Comparison of ENCODE assay signal across 20 mouse cellular contexts in the genomic region with DNA sequence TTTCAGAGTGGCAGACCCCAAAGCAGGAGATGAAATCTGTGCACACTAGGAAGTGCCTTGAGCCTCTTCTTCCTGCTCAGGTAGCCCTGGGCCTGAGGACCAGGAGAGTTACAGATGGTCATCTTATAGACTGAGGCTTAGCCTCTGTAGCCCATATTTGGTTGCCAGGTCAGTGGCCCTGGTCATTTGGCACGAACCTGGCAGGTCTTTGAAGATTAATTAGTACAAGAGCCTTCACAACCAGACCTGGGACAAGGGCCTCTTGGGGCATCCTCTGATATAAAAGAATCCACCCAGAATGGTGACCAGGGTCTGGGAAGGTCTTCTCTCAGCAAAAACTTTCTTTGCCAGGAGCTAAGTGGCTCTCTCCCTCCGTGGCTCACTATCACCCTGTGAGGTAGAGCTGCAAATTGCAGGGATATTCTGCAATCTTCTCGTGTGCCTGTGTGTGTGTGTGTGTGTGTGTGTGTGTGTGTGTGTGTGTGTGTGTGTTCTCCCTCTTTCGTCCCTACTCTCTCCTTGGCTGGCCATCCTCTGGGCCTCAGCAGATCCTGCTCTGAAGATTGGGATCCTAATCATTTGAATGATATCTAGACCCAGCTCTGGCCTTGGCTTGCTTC. TPM values are rescaled to one million over a fixed set of nuclear protein-coding genes. Genes with fewer than 3 reads are reported as not detected.
DNase-seq lines count a peak whose midpoint lies in the region; ATAC-seq and TF ChIP-seq lines count a peak whose summit lies in the region.
"Had no signal": no experiment of that assay in that cellular context is flagged by ENCODE, and none has a peak within 500 bp of the region (broad histone marks: within the 10 kb centered on the region; RNA-seq: fewer than 3 reads in every experiment).

No protein-coding gene starts in this region.

- H3K27ac ChIP-seq in gastrocnemius, adult 2 months, result no peak overlapping the region
- H3K27ac ChIP-seq in layer of hippocampus, adult 2 months, result no peak overlapping the region
- peak overlapping the region; percentile 25 for H3K27ac ChIP-seq in stomach, embryonic 16.5 days (ENCODE audit: low read length)
- H3K27ac ChIP-seq: embryonic facial prominence, embryonic 13.5 days; heart, embryonic 15.5 days; left cerebral cortex, adult 2 months; limb, embryonic 10.5 days; midbrain, embryonic 10.5 days had no signal

- H3K9ac ChIP-seq in stomach, embryonic 16.5 days (ENCODE audit: low read length), result no peak overlapping the region
- H3K9ac ChIP-seq: embryonic facial prominence, embryonic 13.5 days; heart, embryonic 15.5 days had no signal

- H3K9me3 ChIP-seq in stomach, embryonic 16.5 days (replicated peaks; ENCODE audit: control insufficient read depth, low read length), result no peaks in the 10 kb centered on the region
- H3K9me3 ChIP-seq: embryonic facial prominence, embryonic 13.5 days; heart, embryonic 15.5 days; limb, embryonic 10.5 days; midbrain, embryonic 10.5 days had no signal

- H3K27me3 ChIP-seq in stomach, embryonic 16.5 days (ENCODE audit: control insufficient read depth, insufficient read depth, low read length), result no peaks in the 10 kb centered on the region
- H3K27me3 ChIP-seq: CH12.LX; embryonic facial prominence, embryonic 13.5 days; heart, embryonic 15.5 days had no signal

- no peak overlapping the region for H3K4me3 ChIP-seq in gastrocnemius, adult 2 months
- no peak overlapping the region for H3K4me3 ChIP-seq in layer of hippocampus, adult 2 months
- no peak overlapping the region for H3K4me3 ChIP-seq in stomach, embryonic 16.5 days (replicated peaks; ENCODE audit: low read length)
- H3K4me3 ChIP-seq: embryonic facial prominence, embryonic 13.5 days; heart, embryonic 15.5 days; left cerebral cortex, adult 2 months; limb, embryonic 10.5 days; midbrain, embryonic 10.5 days had no signal

- no peak for ATAC-seq in stomach, embryonic 16.5 days (ENCODE audit: insufficient read depth, low FRiP score)
- ATAC-seq: forebrain, embryonic 14.5 days; inflammation-experienced regulatory T-cells, adult 6 months had no signal

- intact Hi-C loops in gastrocnemius, postnatal 14 days (cut with DNase I; ENCODE audit: low total_unique reads), result no loop called here
- intact Hi-C loops in gastrocnemius, adult 2 months (cut with DNase I), result loop anchor here (5.0 kb wide), 1 partner anchor 52 kb away; a partner anchor contains a TSS
- intact Hi-C loops in left cerebral cortex, postnatal 25 days (cut with DNase I), result no loop called here

- peak; percentile 3 for DNase-seq in gastrocnemius, postnatal 14 days
- no peak for DNase-seq in gastrocnemius, adult 2 months
- no peak for DNase-seq in layer of hippocampus, adult 2 months (ENCODE audit: low spot score in 2 of 2)
- no peak for DNase-seq in layer of hippocampus, adult 11-12 months (ENCODE audit: low spot score)
- peak; percentile 60 for DNase-seq in testis, postnatal 10 days (ENCODE audit: low spot score)
- DNase-seq in testis, postnatal 14 days (ENCODE audit: low spot score), result no peak
- DNase-seq in left cerebral cortex, postnatal 25 days (ENCODE audit: low spot score in 2 of 2), result no peak
- DNase-seq: adrenal gland, adult 2 months; cerebellum, adult 9-11 months; gastrocnemius, postnatal 25 days; thymus, postnatal 14 days had no signal

- H3K4me2 ChIP-seq in stomach, embryonic 16.5 days (ENCODE audit: low read depth, low read length), result no peak overlapping the region
- H3K4me2 ChIP-seq: embryonic facial prominence, embryonic 13.5 days; heart, embryonic 15.5 days had no signal

- no peaks in the 10 kb centered on the region for H3K36me3 ChIP-seq in stomach, embryonic 16.5 days (ENCODE audit: control insufficient read depth, insufficient read depth, low read length)
- H3K36me3 ChIP-seq: embryonic facial prominence, embryonic 13.5 days; heart, embryonic 15.5 days; limb, embryonic 10.5 days; midbrain, embryonic 10.5 days had no signal

- WGBS in stomach, embryonic 16.5 days, result 53% methylated on average over 4 of the region's 4 CpGs

- peaks cover 8% of the 10 kb centered on the region for H3K4me1 ChIP-seq in stomach, embryonic 16.5 days (ENCODE audit: control insufficient read depth, insufficient read depth, low read length)
- H3K4me1 ChIP-seq: limb, embryonic 10.5 days; midbrain, embryonic 10.5 days had no signal

- TF ChIP-seq CTCF in gastrocnemius, adult 2 months (IDR thresholded peaks at IDR 0.05), result no peak
- peak; percentile 33 for TF ChIP-seq CTCF in layer of hippocampus, adult 2 months (conservative IDR thresholded peaks at IDR 0.05)

RNA-seq across cellular contexts. Expression of a gene that starts 53.4 kb away (rescaled TPM):
- 1 to 10 TPM; 5.4 to 6.1 TPM for total RNA-seq in gastrocnemius, postnatal 14 days (2021)
- 1 to 10 TPM; 2.0 to 4.8 TPM for total RNA-seq in gastrocnemius, adult 2 months (2021)
- total RNA-seq in layer of hippocampus, adult 2 months (2021), result 10 to 100 TPM; 43.4 to 44.1 TPM
- polyA plus RNA-seq in stomach, embryonic 16.5 days (2015; fragmentation: Nextera tagmentation; extraction: Ambion mirVana), result 23.7 and 24.0 TPM in 2 replicates
- total RNA-seq in left cerebral cortex, postnatal 25 days (2021), result 10 to 100 TPM; 45.2 to 55.3 TPM

Comparison
In these comparisons a context has a peak if more than half of its experiments do, and no peak if none do; other contexts are left out.
1. DNase-seq: peak in gastrocnemius, postnatal 14 days (single experiment) and testis, postnatal 10 days (single experiment); none in gastrocnemius, adult 2 months (single experiment), layer of hippocampus, adult 2 months (0 of 2), layer of hippocampus, adult 11-12 months (single experiment), testis, postnatal 14 days (single experiment) and left cerebral cortex, postnatal 25 days (0 of 2).
2. RNA of a gene that starts 53.4 kb away (total RNA-seq): 45.2 to 55.3 TPM in left cerebral cortex, postnatal 25 days and 43.4 to 44.1 TPM in layer of hippocampus, adult 2 months; 5.4 to 6.1 TPM in gastrocnemius, postnatal 14 days and 2.0 to 4.8 TPM in gastrocnemius, adult 2 months; every median in the first group is over 4 times any median in the second.